Mouse (Mus musculus): ENCODE data around the gene Cln5.

GRCm38 (mm10) chr14:103098587-103099235 is 28.7 kb downstream of the Cln5 start:
- TF ChIP-seq CTCF (IDR thresholded peaks at IDR 0.05; ENCODE audit: extremely low read depth, insufficient read depth, low read length) (no peak), POLR2A (IDR thresholded peaks at IDR 0.05; ENCODE audit: extremely low read depth, insufficient read depth, low read length) (no peak)

Data from cortical plate, adult 2 months (tissue).